8 mouse cellular contexts compared by ENCODE assay signal in the genomic region with DNA sequence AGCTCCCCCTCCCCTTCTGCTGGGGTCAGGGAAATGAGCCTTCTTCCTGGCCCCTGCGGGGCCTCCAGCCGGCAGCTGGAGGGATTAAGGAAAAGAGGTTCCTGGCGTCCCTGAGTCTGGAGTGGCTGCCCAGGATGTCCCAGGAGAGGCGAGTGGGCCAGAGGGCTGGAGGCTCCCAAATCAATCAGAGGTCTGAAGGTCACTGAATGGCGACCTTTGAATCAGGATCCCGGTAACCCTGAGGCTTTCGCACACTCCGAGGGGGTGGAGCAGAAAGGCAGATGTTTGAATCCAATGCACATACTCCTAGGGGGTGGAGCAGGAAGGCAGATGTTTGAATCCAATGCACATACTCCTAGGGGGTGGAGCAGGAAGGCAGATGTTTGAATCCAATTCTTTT. TPM values are rescaled to one million over a fixed set of nuclear protein-coding genes. Genes with fewer than 3 reads are reported as not detected.
A peak's percentile ranks its signal among the peaks of the same experiment; 100 is the strongest.
DNase-seq lines count a peak whose midpoint lies in the region; ATAC-seq lines count a peak whose summit lies in the region.

No protein-coding gene starts in this region.

- no peak overlapping the region for H3K4me2 ChIP-seq in forebrain, embryonic 12.5 days
- H3K4me2 ChIP-seq in embryonic facial prominence, embryonic 14.5 days (ENCODE audit: low read depth, low read length) = peak overlapping the region; percentile 1; the same call in 1 of the 2 replicates
- no peak overlapping the region for H3K4me2 ChIP-seq in hindbrain, embryonic 14.5 days (replicated peaks)

- ATAC-seq in forebrain, embryonic 12.5 days (ENCODE audit: low FRiP score) = no peak
- peak; percentile 83 for ATAC-seq in embryonic facial prominence, embryonic 14.5 days (ENCODE audit: low read depth)
- no peak for ATAC-seq in hindbrain, embryonic 14.5 days (ENCODE audit: low FRiP score)
- no peak for ATAC-seq in megakaryocyte-erythroid progenitor cell, adult 5-6 weeks (replicated peaks; ENCODE audit: low FRiP score, low TSS enrichment, poor library complexity, severe bottlenecking)

- H3K4me1 ChIP-seq in forebrain, embryonic 10.5 days = peaks cover 24% of the 10 kb centered on the region
- peaks cover 11% of the 10 kb centered on the region for H3K4me1 ChIP-seq in forebrain, embryonic 12.5 days
- H3K4me1 ChIP-seq in embryonic facial prominence, embryonic 14.5 days (ENCODE audit: control insufficient read depth, insufficient read depth, low read length) = peaks cover 18% of the 10 kb centered on the region
- no peaks in the 10 kb centered on the region for H3K4me1 ChIP-seq in hindbrain, embryonic 14.5 days (replicated peaks; ENCODE audit: control insufficient read depth, insufficient read depth, low read length)

- H3K36me3 ChIP-seq in forebrain, embryonic 10.5 days (replicated peaks) = peaks cover 6% of the 10 kb centered on the region
- H3K36me3 ChIP-seq in forebrain, embryonic 12.5 days (replicated peaks) = no peaks in the 10 kb centered on the region; the same call in 1 of the 2 replicates
- H3K36me3 ChIP-seq in embryonic facial prominence, embryonic 14.5 days (ENCODE audit: control insufficient read depth, insufficient read depth, low read length) = no peaks in the 10 kb centered on the region
- peaks cover 4% of the 10 kb centered on the region; the same call in 1 of the 2 replicates for H3K36me3 ChIP-seq in hindbrain, embryonic 14.5 days (replicated peaks; ENCODE audit: control insufficient read depth, insufficient read depth)

- no peaks in the 10 kb centered on the region for H3K27me3 ChIP-seq in forebrain, embryonic 10.5 days (ENCODE audit: poor library complexity, severe bottlenecking)
- H3K27me3 ChIP-seq in forebrain, embryonic 12.5 days = no peaks in the 10 kb centered on the region
- no peaks in the 10 kb centered on the region for H3K27me3 ChIP-seq in embryonic facial prominence, embryonic 14.5 days (replicated peaks; ENCODE audit: control insufficient read depth, insufficient read depth, low read length)
- no peaks in the 10 kb centered on the region for H3K27me3 ChIP-seq in hindbrain, embryonic 14.5 days (ENCODE audit: control insufficient read depth, insufficient read depth, low read length)

- WGBS in forebrain, embryonic 10.5 days = under 1% methylated on average over 8 of the region's 8 CpGs
- under 1% methylated on average over 8 of the region's 8 CpGs for WGBS in forebrain, embryonic 12.5 days
- WGBS in embryonic facial prominence, embryonic 14.5 days = 2% methylated on average over 8 of the region's 8 CpGs
- 3% methylated on average over 8 of the region's 8 CpGs for WGBS in hindbrain, embryonic 14.5 days

- H3K9me3 ChIP-seq in forebrain, embryonic 10.5 days = no peaks in the 10 kb centered on the region
- H3K9me3 ChIP-seq in forebrain, embryonic 12.5 days = no peaks in the 10 kb centered on the region
- no peaks in the 10 kb centered on the region for H3K9me3 ChIP-seq in embryonic facial prominence, embryonic 14.5 days (ENCODE audit: control insufficient read depth, low read length)
- no peaks in the 10 kb centered on the region for H3K9me3 ChIP-seq in hindbrain, embryonic 14.5 days (ENCODE audit: control insufficient read depth, low read length)

- peak overlapping the region; percentile 71 for H3K27ac ChIP-seq in forebrain, embryonic 10.5 days
- no peak overlapping the region for H3K27ac ChIP-seq in forebrain, embryonic 12.5 days
- peak overlapping the region; percentile 28; the same call in 1 of the 2 replicates for H3K27ac ChIP-seq in embryonic facial prominence, embryonic 14.5 days (replicated peaks; ENCODE audit: low read depth, low read length)
- H3K27ac ChIP-seq in hindbrain, embryonic 14.5 days = 0 out of 2 replicates have a peak overlapping the region, but pooled peaks have one; percentile 20

- DNase-seq in forebrain, embryonic 10.5 days (ENCODE audit: extremely low spot score, low spot score) = peak; percentile 37
- peak; percentile 81 for DNase-seq in embryonic facial prominence, embryonic 14.5 days (ENCODE audit: low spot score)
- no peak for DNase-seq in hindbrain, embryonic 14.5 days (ENCODE audit: low spot score)
- DNase-seq in liver = peak; percentile 58
- DNase-seq in frontal cortex, postnatal 36 days (ENCODE audit: low spot score in 2 of 2) = no peak
- no peak for DNase-seq in layer of hippocampus, adult 9-11 months

- H3K4me3 ChIP-seq in forebrain, embryonic 10.5 days = peak overlapping the region; percentile 22
- H3K4me3 ChIP-seq in forebrain, embryonic 12.5 days (replicated peaks) = no peak overlapping the region
- no peak overlapping the region for H3K4me3 ChIP-seq in embryonic facial prominence, embryonic 14.5 days (ENCODE audit: low read depth, low read length)
- H3K4me3 ChIP-seq in hindbrain, embryonic 14.5 days (replicated peaks; ENCODE audit: low read length) = no peak overlapping the region

- H3K9ac ChIP-seq in forebrain, embryonic 12.5 days = no peak overlapping the region
- H3K9ac ChIP-seq in embryonic facial prominence, embryonic 14.5 days (ENCODE audit: low read depth, low read length) = 0 out of 2 replicates have a peak overlapping the region, but pooled peaks have one; percentile 1
- H3K9ac ChIP-seq in hindbrain, embryonic 14.5 days = no peak overlapping the region

RNA-seq across cellular contexts. Expression of gene Usp29, which starts 39.9 kb away (rescaled TPM):
- polyA plus RNA-seq in forebrain, embryonic 10.5 days (2016; fragmentation: Nextera tagmentation; extraction: Ambion mirVana) = 7.4 and 7.9 TPM in 2 replicates
- 19.5 and 21.0 TPM in 2 replicates for polyA plus RNA-seq in forebrain, embryonic 12.5 days (2016; fragmentation: Nextera tagmentation; extraction: Ambion mirVana)
- polyA plus RNA-seq in embryonic facial prominence, embryonic 14.5 days (2014; fragmentation: Nextera tagmentation; extraction: Ambion mirVana) = 12.2 and 12.7 TPM in 2 replicates
- 29.0 and 29.4 TPM in 2 replicates for polyA plus RNA-seq in hindbrain, embryonic 14.5 days (2014; fragmentation: Nextera tagmentation; extraction: Ambion mirVana)
- not detected in 2 replicates for total RNA-seq in megakaryocyte-erythroid progenitor cell, adult 5-6 weeks (2014; fragmentation: Nextera tagmentation)
- total RNA-seq in megakaryocyte-erythroid progenitor cell, adult 5-6 weeks (2017) = not detected in 2 replicates

RNA-seq across cellular contexts. Expression of gene Peg3, which starts 40.1 kb away (rescaled TPM):
- 89.4 and 101 TPM in 2 replicates for polyA plus RNA-seq in forebrain, embryonic 10.5 days (2016; fragmentation: Nextera tagmentation; extraction: Ambion mirVana)
- polyA plus RNA-seq in forebrain, embryonic 12.5 days (2016; fragmentation: Nextera tagmentation; extraction: Ambion mirVana) = 119 and 132 TPM in 2 replicates
- 356 and 388 TPM in 2 replicates for polyA plus RNA-seq in embryonic facial prominence, embryonic 14.5 days (2014; fragmentation: Nextera tagmentation; extraction: Ambion mirVana)
- polyA plus RNA-seq in hindbrain, embryonic 14.5 days (2014; fragmentation: Nextera tagmentation; extraction: Ambion mirVana) = 111 and 133 TPM in 2 replicates
- total RNA-seq in megakaryocyte-erythroid progenitor cell, adult 5-6 weeks (2014; fragmentation: Nextera tagmentation) = not detected in 2 replicates
- total RNA-seq in megakaryocyte-erythroid progenitor cell, adult 5-6 weeks (2017) = not detected in 2 replicates

Comparison
In these comparisons a context has a peak if more than half of its experiments do, and no peak if none do; other contexts are left out.
1. DNase-seq: peak in forebrain, embryonic 10.5 days (single experiment), embryonic facial prominence, embryonic 14.5 days (single experiment) and liver (single experiment); none in hindbrain, embryonic 14.5 days (single experiment), frontal cortex, postnatal 36 days (0 of 2) and layer of hippocampus, adult 9-11 months (single experiment).